Mouse (Mus musculus): ENCODE results near the gene Gm42906.

DNA sequence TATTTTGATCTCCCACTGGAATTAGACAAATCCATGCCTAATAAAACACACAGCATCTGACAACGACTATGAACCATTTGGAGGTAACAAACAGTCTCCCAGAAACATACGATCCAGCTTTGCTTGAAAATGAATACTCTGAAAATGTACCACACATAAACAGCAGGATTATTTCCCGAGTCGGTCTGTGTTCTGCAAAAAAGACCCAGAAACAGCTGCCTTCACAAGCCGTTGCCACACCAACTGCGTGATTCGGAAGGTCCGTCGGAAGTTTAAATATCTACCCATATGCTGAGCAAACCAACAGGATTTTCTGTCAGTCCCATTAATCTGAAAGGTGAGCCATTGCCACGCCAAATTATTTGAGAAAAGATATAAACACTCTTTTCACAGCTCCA is 301.4 kb downstream of the Gm42906 start:
- no peak for TF ChIP-seq GATA1 (IDR thresholded peaks at IDR 0.05; ENCODE audit: low read length)
- TF ChIP-seq TAL1 (IDR thresholded peaks at IDR 0.05; ENCODE audit: low read length), result no peak
